Mouse (Mus musculus): Measurements from ENCODE around the gene Clec16a.

Gene Clec16a

DNA sequence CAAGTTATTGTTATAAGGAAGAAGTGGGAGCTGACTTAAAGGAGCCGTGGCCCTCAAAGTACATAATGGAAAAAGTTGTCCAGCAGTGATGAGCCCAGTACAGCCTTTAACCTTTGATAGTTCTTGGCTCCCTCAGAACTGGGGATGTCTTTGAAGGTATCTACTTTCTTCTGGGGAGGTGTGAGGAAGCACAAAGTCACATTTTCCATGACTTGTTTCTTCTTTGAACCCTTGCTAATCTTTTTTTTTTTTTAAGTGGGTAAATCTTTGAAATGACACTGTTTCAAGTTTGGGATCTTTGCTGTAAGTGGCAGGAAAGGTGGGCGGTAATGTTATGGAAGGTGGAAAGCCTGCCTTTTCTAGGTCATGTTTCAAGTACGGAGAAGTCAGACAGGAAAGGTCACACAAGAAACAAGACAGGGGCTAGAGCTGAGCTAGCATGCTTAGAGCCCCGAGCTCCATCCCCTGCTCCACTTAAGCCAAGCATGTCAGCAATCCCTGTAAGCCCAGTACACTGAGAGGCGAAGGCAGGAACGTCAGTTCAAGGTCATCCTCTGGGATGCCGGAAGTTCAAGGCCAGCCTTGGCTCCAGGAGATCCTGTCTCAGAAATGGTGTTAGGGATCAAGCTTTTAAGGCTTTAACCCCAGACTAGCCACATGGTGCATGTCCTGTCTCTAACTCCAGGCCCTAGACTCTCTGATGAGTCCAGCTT, 124.0 kb downstream of the Clec16a start:
- peak; percentile 65 to 83 for DNase-seq (ENCODE audit: inconsistent age in 2 of 2, low spot score in 1 of 2)

GRCm38 (mm10) chr16:10669936-10670335, 124.8 kb downstream of the Clec16a start:
- peak in 1 of 2 experiments; percentile 65 for DNase-seq (ENCODE audit: inconsistent age in 2 of 2, low spot score in 1 of 2)

DNA sequence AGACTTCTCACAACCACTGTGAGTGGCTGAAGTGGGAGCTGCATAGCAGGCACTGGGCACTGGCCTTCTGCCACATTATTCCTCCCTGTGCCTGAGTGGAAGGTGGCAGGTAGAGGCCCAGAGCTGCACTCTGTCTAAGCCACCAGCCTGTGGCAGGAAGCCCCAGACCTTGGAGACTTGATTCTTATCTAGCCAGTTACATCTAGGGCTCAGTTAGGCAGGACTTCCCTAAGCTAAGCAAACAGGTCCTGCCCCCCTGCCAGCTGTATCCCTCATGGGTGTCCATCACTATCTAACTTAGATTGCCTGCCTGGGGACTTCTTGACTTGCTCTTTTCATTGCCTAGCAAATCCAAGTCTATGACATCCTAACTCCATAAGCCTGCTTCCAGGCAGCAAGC, 127.4 kb downstream of the Clec16a start:
- peak in 1 of 2 experiments; percentile 70 for DNase-seq (ENCODE audit: inconsistent age in 2 of 2, low spot score in 1 of 2)

DNA sequence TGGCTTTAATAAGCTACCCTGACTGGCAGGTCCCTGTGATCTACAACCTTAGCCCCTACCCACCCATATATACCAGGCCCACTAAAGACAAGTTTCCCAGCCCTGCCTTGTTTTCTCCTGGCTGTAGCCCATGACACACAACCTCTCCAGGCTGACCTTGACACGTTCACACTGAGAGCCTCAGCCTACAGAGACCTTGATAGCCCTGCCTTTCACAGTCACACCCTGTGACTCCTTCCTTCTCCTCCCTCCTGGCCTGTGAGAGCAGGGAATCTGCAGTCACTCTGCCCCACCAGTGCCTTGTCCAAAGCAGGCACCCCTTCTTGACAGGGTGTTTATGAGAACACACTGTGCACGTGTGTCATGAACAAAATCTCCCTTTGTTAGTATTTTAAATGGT, 128.9 kb downstream of the Clec16a start:
- peak; percentile 74 to 86 for DNase-seq (ENCODE audit: inconsistent age in 2 of 2, low spot score in 1 of 2)

DNA sequence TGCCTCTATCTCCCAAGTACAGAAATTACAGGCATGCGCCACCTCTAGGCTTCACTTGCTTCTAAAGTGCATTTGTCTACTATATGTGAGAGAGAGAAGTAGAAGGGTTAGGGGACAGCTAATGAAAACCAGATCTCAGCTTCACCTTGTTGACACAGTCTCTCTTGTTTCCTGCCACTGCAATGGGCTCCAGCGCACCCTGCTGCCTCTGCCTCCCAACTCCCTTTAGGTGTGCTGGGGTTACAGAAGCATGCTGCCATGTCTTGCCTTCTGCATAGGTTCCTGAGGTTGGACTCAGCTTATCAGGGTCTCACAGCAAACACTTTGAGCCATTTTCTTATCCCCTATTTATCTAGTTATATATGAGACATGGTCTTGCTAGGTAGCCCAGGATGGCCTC, 129.8 kb downstream of the Clec16a start:
- DNase-seq (ENCODE audit: inconsistent age in 2 of 2, low spot score in 1 of 2), result no peak

DNA sequence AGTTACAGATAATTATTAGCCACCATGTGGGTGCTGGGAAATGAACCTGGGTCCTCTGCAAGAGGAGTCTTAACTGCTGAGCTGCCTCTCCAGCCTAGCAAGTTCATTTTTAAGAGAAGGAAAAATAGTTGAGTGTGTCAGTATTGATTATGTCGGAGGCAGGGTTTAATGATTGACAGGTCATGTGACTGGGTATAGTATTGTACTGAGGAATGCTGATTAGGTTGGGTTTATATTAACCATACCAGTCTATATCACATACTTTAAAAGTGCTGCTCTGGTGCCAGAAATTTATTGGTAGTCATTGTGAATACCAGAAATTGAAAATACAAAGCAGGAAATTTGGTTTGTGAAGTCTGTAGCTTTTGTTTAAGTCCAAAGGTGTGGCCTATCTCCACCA, 130.5 kb downstream of the Clec16a start:
- DNase-seq (ENCODE audit: inconsistent age in 2 of 2, low spot score in 1 of 2), result no peak

DNA sequence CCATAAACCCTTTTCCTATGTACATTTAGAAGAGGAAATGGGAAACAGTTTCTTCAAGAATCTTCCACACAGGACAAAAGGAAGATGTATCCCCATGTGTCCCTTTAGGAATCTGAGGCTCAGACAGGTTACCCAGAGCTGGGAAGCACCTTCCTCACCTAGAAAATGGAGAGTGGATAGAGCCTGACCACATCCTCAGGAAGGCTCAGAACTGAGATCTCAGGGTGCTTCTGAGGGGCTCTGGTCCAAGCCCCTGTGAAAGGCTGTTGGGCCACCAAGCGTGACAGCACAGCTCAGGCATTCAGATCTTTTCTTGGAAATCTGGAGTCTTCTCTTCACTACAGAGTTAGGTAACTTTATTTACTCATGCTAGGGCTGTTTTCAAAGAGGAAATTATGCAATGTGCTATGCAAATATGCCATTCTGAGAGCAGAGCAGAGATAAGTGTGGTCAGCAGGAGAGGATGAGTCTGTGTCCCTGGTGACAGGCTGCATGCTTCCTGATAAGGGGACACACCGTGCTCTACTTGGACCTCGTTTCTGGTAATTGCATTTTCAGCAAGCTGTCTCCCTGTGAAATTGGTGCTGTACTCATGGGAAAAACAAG, 131.4 kb downstream of the Clec16a start:
- peak; percentile 71 to 81 for DNase-seq (ENCODE audit: inconsistent age in 2 of 2, low spot score in 1 of 2)

DNA sequence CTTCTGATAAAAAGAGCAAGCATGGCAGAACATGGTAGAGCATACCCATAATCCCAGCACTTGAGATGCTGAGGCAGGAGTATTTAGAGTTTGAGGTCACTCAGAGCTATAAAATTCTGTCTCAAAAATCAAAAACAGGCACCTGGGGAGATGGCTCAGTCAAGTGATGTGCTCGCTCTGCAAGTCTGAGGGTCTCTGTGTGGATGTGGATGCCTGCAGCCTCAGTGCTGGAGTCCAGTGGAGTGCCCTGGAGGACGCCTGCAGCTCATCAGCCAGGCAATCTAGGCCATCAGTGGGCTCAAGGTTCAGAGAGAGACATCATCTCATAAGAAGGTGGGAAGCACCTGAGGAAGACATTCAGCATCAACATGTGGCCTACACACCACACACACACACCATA, 137.4 kb downstream of the Clec16a start:
- DNase-seq (ENCODE audit: inconsistent age in 2 of 2, low spot score in 1 of 2), result no peak

DNA sequence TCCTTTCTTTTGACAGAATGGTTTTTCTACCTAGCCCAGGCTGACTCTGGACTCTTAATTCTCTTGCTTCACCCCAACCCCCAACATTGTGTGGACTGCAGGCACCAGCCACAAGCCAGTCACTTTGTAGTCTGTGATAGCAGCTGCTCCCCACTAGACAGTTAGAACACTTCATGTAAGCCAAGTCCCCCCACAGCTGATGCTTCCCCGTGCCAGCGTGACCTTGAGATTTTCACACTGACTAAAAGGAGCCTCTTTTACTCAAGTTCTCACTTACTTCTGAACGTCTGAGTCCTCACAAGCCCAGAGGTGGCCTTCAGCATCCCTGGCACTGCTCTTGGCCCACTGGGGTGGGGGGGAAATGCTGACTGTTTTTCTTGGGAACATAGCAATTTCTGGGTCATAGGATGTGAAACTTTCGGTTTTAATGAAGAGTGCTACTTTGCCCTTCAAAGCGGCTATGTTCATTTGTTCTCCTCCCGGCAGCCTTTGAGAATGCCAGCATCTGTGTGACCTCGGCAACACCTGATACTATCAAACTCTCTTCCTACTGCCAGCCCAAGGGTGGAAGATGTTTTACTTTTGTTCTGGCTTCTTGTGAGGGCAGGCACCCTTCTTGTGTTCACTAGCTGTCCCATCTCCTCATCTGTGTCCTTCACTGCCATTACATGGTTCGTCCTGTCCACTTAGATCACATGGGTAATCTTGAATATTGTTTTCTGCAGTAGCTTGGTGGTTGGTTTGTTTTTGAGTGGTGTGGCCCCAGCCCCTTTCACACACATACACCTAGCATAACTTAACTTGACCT, 138.3 kb downstream of the Clec16a start:
- no peak for DNase-seq (ENCODE audit: inconsistent age in 2 of 2, low spot score in 1 of 2)

- peak in 1 of 2 experiments; percentile 65 for DNase-seq (ENCODE audit: inconsistent age in 2 of 2, low spot score in 1 of 2)
Observed at GRCm38 (mm10) chr16:10689748-10690318, 144.7 kb downstream of the Clec16a start.

- peak; percentile 65 to 76 for DNase-seq (ENCODE audit: inconsistent age in 2 of 2, low spot score in 1 of 2)
Observed at GRCm38 (mm10) chr16:10690442-10690841, 145.3 kb downstream of the Clec16a start.

DNA sequence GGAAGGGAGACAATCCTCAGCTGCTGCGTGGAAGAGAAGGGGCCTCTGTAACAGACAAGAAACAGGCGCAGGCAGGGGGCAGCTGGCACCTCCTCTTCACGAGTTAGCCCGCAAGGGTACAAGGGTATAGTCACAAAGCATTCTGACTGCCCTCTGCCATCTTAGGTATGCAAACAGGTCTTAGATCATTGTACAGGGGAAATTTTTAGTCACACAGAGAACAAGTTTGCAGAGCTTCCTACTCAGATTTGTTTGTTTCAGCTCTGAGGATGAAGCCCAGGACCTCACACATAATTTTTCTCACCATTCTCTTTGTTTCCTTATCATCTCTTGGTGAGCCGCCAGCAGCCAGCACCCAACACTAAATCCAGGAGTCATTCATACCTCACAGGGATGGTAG, 146.6 kb downstream of the Clec16a start:
- no peak for DNase-seq (ENCODE audit: inconsistent age in 2 of 2, low spot score in 1 of 2)

- no peak for DNase-seq (ENCODE audit: inconsistent age in 2 of 2, low spot score in 1 of 2)
Observed at GRCm38 (mm10) chr16:10692848-10693247, 147.7 kb downstream of the Clec16a start.

GRCm38 (mm10) chr16:10693424-10693823, 148.3 kb downstream of the Clec16a start:
- DNase-seq (ENCODE audit: inconsistent age in 2 of 2, low spot score in 1 of 2), result no peak

GRCm38 (mm10) chr16:10694414-10694851, 149.3 kb downstream of the Clec16a start:
- DNase-seq (ENCODE audit: inconsistent age in 2 of 2, low spot score in 1 of 2), result no peak

GRCm38 (mm10) chr16:10697861-10698659, 152.9 kb downstream of the Clec16a start:
- no peak for DNase-seq (ENCODE audit: inconsistent age in 2 of 2, low spot score in 1 of 2)

- no peak for DNase-seq (ENCODE audit: inconsistent age in 2 of 2, low spot score in 1 of 2)
Observed at GRCm38 (mm10) chr16:10699316-10699715, 154.2 kb downstream of the Clec16a start.

GRCm38 (mm10) chr16:10700160-10700559, 155.0 kb downstream of the Clec16a start:
- peak in 1 of 2 experiments; percentile 69 for DNase-seq (ENCODE audit: inconsistent age in 2 of 2, low spot score in 1 of 2)

DNA sequence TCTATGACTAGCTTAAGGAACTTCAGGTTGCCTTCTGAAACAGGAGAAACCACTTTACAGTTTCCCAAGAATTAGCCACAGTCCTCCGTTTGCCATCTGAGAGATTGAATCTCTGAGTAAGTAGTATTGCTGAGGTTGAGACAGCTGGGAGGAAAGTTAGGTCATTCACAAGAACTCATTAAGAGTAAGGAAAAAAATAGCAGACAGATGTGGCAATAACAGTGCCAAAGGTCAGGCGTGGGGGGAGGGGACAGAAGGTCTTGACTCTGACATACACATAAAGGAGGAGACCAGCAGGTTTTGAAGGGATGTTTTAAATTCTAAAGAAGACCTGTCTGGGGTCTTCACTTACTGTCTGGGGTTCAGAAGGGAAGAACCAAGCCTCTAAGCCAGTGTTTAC, 157.3 kb downstream of the Clec16a start:
- DNase-seq (ENCODE audit: inconsistent age in 2 of 2, low spot score in 1 of 2), result peak in 1 of 2 experiments; percentile 83

DNA sequence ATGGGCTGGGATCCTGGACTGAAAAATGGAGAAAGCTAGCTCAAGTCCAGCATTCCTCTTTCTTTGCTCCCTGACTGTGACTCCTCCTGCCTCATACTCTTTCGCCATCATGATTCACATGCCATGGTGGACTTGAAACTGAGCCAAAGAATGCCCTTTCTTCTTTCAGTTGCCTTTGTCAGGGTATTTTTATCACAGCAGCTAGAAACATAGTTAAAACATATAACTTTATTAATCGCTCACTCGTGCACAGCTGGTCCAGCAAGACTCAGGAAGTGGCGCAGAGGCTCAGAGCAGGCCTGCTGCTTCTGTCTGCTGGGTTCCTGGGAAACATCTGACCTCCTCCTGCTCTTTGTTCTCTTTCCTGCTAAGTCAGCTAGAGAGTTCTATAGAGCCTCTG, 158.8 kb downstream of the Clec16a start:
- peak; percentile 55 to 89 for DNase-seq (ENCODE audit: inconsistent age in 2 of 2, low spot score in 1 of 2)

DNA sequence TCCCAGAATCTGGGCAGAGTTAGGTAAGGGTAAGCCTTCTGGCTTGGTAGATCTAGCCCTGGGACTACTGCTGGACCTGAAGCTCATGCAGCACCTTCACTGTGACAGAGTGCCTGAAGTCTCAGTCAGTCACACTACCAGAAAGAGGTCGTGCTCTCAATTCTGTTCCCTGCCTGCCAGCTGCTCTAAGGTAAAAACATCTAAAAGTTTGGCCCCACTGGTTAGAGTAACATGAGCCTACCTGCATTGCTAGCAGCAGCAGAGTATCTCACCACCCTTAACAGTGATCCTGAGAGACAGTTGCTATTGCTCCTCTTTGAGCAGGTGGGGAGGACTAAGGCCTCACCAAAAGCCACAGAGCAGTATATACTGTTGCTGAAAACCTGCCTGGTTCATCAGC, 160.3 kb downstream of the Clec16a start:
- DNase-seq (ENCODE audit: inconsistent age in 2 of 2, low spot score in 1 of 2), result no peak

All from adrenal gland, adult (tissue).